Mouse (Mus musculus): ENCODE measurements at regions not wholly inside any gene's neighbourhood (a gene's known extent, or its start where the extent isn't known, plus 50 kb on each side); places are given as distances from the start of the nearest gene placed in this dataset.

DNA sequence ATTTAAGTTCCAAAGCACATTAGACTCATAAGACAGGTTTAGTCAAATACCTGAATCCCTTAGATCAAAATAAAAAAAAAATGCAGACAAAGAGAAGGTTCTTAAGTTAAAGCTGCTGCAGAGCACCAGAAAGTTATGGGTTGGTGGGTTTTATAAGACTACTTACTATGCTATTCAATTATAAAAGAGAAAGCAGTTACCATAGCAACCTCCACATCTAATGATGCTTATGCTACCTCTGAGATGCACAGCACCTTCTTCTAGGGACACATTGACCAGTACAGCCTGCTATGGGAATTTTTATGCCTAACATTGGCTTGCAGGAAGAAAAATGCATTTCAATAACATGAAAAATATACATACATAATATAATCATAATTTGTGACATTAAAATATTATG is 512.1 kb upstream of the Id4 start:
- no peak for DNase-seq (ENCODE audit: low read depth)

- DNase-seq (ENCODE audit: low read depth): no peak
Measured at GRCm38 (mm10) chr13:47751033-47751432, 510.0 kb upstream of the Id4 start.

DNA sequence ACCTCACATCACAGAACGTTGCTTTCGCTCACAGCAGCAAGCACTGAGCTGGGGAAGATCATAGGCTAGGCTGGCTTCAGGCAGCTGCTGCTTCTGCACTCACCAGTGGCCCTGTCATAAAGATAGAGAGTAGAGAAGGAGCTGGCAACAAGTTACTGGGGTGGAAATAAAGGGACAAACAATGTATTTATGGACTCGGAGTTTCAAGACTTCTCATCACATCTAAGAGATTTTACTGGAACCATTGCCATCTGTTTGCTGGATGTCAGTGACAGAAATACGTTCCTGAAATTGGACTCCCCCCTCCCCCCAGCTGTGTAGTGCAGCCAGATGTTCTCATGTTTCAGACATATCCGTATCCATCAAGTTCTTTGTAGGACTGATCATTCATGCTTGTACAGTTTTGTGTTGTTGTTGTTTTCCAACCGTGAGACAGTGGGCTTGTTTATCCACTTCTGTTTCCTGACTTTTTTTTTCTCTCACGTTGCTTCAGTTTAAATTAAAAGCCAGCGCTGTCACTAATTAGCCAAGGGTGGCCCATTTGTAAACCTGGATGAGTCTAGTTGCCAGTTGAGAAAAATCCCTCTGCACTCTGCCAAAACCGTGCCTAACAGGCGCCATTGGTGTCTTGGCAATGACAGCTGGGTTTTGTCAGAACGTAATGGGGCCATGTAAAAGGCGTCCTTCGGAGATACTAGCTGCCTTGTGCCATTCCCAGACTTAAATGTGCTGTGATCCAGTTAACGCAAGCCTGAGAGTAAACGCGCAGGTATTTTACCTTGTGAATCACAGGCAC is 496.0 kb upstream of the Id4 start:
- DNase-seq (ENCODE audit: low read depth): no peak

- DNase-seq (ENCODE audit: low read depth): no peak
Measured at GRCm38 (mm10) chr13:47768963-47769527, 492.0 kb upstream of the Id4 start.

- DNase-seq (ENCODE audit: low read depth): peak; percentile 85
Measured at GRCm38 (mm10) chr13:47777206-47778099, 483.6 kb upstream of the Id4 start.

DNA sequence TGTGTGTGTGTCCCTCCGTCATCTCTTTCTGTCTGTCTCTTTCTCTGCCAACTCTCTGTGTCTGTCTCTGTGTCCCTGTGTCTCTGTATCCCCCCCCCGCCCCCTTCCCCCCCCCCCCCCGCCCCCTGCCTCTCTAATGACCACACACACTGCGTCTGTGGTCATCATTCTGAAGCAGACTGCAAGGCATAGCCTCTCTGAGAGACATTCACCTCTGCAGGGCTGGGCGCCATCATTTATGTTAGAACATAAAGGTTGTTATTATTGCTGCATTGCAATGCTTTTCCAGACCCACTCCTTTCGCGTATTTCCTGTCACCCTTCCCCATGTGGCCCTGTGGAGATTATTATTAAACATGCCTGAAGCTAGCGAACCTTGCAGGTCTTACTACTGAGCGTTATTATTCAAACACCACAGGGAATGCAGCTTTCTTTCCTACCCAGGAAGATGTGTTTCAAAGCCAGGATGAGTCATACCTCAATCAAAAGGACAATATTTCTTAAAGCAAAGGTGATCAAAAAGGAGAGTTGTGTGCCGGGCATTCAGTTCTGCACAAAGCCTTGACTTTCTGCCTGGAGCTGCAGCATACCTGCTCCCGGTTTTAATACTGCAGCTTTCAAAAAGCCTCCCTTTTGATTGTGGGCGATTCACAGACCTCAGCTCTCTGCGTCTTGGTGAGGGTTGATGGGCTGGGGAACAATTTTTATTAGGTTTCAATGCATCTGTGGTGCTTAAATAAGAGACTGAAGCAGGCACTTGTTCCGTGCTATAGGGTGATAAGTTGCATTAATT is 482.6 kb upstream of the Id4 start:
- no peak for DNase-seq (ENCODE audit: low read depth)

DNA sequence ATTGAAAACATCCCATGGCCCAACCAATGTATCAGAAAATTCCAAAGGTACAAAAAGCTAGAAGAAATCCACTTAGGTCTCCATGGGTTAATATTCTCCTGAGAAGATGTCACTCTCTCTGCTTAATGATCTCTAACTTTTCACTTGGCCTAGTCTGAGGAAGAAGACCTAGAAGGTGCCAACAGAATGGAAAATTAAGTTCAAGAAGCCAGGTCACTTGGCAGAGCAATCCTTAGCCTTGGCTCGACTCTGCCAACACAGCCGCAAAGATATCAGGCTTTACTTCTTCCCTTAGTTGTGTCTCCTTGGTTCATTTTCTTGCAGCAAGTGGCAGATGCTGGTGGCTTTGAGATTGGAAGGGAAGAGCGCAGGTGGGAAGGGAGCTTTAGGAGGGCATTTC is 476.6 kb upstream of the Id4 start:
- DNase-seq (ENCODE audit: low read depth): no peak

- DNase-seq (ENCODE audit: low read depth): peak; percentile 65
Measured at GRCm38 (mm10) chr13:47797859-47798258, 463.2 kb upstream of the Id4 start.

DNA sequence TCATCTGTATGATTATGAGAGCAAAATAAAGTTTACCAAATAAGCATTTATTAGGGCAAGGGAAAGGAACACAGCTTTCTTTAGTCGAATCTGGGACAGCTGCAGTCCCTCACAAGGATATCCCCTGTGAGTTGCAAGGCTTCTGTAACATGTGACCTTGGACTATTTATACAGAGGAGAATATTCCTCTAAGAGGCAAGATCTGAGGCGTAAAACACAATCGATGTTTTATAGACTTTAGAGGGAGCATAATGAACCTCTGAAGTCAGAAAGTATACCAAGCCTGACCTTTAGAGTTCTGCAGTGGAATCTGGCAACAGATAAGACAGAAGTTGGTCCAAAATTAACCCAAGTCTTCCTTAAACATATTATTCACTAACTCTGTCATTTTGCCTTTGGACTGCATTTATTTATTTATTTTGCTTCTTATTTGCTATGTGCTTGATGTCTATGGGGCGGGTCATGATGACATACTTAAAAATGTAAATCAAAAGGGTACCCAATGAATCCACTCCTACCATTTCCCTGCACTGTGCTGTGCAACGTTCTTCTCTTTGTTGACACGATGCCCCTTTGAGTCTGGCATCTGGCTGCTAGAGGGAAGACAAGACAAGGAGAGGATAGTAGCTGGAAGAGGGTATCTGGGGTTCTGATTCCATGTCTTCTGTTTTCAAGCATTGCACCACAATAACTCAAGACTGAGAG is 449.2 kb upstream of the Id4 start:
- no peak for DNase-seq (ENCODE audit: low read depth)

DNA sequence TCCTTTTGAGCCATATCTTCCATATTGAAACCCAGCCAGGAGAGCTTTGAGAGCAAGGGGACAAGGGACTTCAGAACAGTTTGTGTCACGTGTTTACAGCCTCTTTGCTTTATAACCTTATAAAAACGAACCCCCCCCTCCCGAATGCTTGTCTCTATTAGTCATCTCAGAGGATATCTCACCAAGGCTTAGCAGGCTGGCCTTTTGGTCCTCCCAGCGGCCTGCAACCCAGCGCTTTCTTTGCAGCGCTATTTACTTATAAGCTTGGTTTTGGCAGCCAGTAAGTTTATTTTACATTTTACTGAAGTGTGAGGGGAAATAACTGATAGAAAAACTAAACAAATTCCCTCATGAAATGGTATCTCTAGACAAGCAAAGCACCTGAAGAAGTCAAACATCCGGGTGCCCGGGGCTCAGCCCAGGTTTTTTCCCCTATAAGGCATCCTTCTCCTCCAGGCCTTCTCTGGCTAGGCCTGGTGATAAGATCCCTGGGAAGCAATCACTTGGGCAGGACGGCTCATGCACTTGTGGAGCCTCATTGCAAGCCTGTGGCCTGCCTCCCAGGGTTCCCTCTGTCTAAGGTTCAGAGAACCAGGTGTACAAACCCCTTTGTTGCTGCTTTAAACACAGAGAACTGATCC is 442.0 kb upstream of the Id4 start:
- no peak for DNase-seq (ENCODE audit: low read depth)

GRCm38 (mm10) chr13:47836491-47836890 is 424.5 kb upstream of the Id4 start:
- peak; percentile 26 for DNase-seq (ENCODE audit: low read depth)

GRCm38 (mm10) chr13:47842418-47842817 is 418.6 kb upstream of the Id4 start:
- no peak for DNase-seq (ENCODE audit: low read depth)

GRCm38 (mm10) chr13:47843011-47843410 is 418.0 kb upstream of the Id4 start:
- no peak for DNase-seq (ENCODE audit: low read depth)

GRCm38 (mm10) chr13:47843541-47844267 is 417.3 kb upstream of the Id4 start:
- no peak for DNase-seq (ENCODE audit: low read depth)

GRCm38 (mm10) chr13:47846713-47847112 is 414.3 kb upstream of the Id4 start:
- no peak for DNase-seq (ENCODE audit: low read depth)

- DNase-seq (ENCODE audit: low read depth): peak; percentile 55
Measured at GRCm38 (mm10) chr13:47848371-47849188, 412.4 kb upstream of the Id4 start.

- no peak for DNase-seq (ENCODE audit: low read depth)
Measured at GRCm38 (mm10) chr13:47855422-47856108, 405.5 kb upstream of the Id4 start.

GRCm38 (mm10) chr13:47858946-47859345 is 402.1 kb upstream of the Id4 start:
- DNase-seq (ENCODE audit: low read depth): no peak

DNA sequence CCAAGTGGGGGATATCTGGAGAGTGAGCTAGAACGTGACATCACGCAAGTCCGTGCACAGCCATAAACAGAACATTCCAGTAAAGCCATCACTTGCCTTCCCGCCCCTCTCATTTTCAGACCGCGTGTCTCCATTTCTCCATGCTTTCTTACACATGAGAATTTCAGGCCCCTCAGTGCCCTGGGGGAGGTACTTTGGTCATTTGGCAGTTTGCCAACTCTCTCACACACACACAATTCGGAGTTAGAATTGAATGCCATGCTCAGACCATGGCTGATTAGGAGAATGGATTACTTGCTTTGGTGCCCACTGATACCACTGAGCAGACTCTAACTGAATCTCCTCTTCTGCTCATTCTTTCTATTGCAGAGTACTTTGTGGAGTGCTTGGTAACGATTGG is 400.7 kb upstream of the Id4 start:
- no peak for DNase-seq (ENCODE audit: low read depth)
